Mouse (Mus musculus) layer of hippocampus, adult 2 months (tissue): Measurements from ENCODE around the gene Notch2. TPM values are rescaled to one million over a fixed set of nuclear protein-coding genes. Genes with fewer than 3 reads are reported as not detected.
"Not testable (repeated sequence)": the region's sequence is repeated elsewhere in the genome, so short reads cannot be mapped to it uniquely, and the experiment has no call there.

Source experiments
- DNase-seq, 2 experiments: peaks; one replicate each; pipeline ENCODE4 v3.0.0; 2022; ENCODE audit warnings: low spot score in 2 of 2
- H3K27ac ChIP-seq: fragments of 200-600 bp; 2 replicates; pipeline ENCODE4 v1.8.1; 2022
- H3K4me3 ChIP-seq: fragments of 200-600 bp; 2 replicates; pipeline ENCODE4 v1.8.1; 2022; ENCODE audit warnings: mild to moderate bottlenecking
- CTCF ChIP-seq: fragments of 200-600 bp; conservative IDR thresholded peaks from 2 replicates; pipeline ENCODE4 v1.8.1; 2022; ENCODE audit warnings: antibody characterized with exemption, mild to moderate bottlenecking, moderate library complexity
- total RNA-seq, 2 experiments: library from RNA; stranded (reverse); gene quantifications; 2 replicates each; pipeline ENCODE4 v1.2.3; 2021

The Notch2 gene
- total RNA-seq, 2 experiments from 2014 or later: 22.2 to 25.5 TPM

GRCm38 (mm10) chr3:98127775-98128174 is 114.4 kb downstream of the Notch2 start:
- Histone ChIP-seq H3K27ac (no peak overlapping the region), H3K4me3 (no peak overlapping the region)
- TF ChIP-seq CTCF: no peak
- no peak for DNase-seq

DNA sequence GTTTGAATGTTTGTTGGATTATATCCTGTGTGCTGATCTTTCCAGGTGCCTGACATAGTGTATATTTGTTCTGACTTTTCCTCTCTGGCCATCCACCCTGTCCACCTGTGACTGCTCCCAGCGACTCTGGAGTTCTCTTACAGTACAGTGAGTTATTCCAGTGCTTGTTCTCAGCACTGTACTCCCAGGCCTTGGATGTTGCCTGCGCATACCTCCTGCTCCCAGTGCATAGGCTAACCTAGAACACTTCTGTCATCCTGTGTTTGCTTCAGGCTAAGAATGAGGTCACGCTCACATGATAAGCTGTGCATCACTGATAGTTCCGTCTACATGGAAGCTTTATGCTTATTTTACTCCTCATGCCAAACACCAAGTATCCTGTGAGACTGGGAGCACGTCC is 115.4 kb downstream of the Notch2 start:
- no peak for DNase-seq
- Histone ChIP-seq H3K4me3 (no peak overlapping the region), H3K27ac (no peak overlapping the region)
- no peak for TF ChIP-seq CTCF

DNA sequence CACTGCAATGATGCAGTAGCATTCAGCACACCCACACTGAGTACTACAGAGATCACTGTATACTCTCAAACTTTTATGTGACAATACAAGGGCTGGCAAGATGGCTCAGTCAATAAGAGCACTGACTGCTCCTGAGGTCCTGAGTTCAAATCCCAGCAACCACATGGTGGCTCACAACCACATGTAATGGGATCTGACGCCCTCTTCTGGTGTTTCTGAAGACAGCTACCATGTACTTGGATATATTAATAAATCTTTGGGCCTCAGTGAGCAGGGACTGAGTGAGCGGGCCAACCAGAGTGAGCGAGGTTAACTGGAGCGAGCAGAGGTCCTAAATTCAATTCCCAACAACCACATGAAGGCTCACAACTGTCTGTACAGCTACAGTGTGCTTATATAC is 118.8 kb downstream of the Notch2 start:
- H3K4me3 ChIP-seq, DNase-seq, H3K27ac ChIP-seq: not testable (repeated sequence)
- peak; percentile 32 for TF ChIP-seq CTCF

- Histone ChIP-seq H3K4me3 (no peak overlapping the region), H3K27ac (no peak overlapping the region)
- TF ChIP-seq CTCF: no peak
- DNase-seq: no peak
Measured at GRCm38 (mm10) chr3:98132636-98133035, 119.3 kb downstream of the Notch2 start.

DNA sequence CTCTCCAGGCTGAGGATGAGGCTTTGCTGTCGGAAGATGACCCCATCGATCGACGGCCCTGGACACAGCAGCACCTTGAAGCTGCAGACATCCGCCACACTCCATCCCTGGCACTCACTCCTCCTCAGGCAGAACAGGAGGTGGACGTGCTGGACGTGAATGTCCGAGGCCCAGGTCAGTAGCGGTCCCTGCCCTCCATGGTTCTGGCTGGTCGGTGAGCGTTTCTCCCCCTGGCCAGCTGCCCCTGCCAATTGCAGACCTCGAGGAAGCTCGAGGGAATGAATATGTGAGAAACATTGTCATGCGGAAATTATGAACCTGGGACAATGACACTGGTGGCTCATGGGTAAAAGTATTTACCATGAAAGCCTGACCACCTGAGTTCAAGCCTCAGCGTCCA is 128.1 kb downstream of the Notch2 start:
- no peak for TF ChIP-seq CTCF
- Histone ChIP-seq H3K27ac (no peak overlapping the region), H3K4me3 (no peak overlapping the region)
- DNase-seq: no peak

GRCm38 (mm10) chr3:98142862-98143261 is 129.5 kb downstream of the Notch2 start:
- Histone ChIP-seq H3K4me3 (no peak overlapping the region), H3K27ac (no peak overlapping the region)
- DNase-seq: no peak
- TF ChIP-seq CTCF: no peak

DNA sequence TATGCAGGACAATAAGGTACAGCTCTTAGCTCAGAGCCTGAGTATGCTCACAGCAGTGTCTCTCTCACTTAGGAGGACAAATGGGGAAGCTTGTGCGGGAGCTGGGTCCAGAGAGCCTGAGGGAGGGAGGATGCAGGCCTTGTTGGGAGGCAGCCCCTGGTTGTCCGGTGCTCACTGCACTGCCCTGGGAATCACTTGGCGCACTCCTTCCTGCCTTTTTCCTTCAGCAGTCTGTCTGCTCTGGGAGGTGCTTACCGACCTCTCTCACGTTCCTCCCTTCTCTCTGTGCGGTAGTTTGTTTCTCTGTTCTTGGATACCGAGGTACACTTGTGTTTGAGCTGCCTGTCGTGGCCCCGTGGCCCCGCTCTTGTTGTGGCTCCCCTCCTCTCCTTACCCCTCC is 131.9 kb downstream of the Notch2 start:
- DNase-seq: no peak
- H3K27ac ChIP-seq: peak overlapping the region; percentile 65
- no peak overlapping the region for H3K4me3 ChIP-seq
- no peak for TF ChIP-seq CTCF

GRCm38 (mm10) chr3:98146471-98147410 is 133.4 kb downstream of the Notch2 start:
- DNase-seq: no peak
- TF ChIP-seq CTCF: no peak
- Histone ChIP-seq H3K27ac (peak overlapping the region; percentile 36; the same call in 1 of the 2 replicates), H3K4me3 (no peak overlapping the region)

DNA sequence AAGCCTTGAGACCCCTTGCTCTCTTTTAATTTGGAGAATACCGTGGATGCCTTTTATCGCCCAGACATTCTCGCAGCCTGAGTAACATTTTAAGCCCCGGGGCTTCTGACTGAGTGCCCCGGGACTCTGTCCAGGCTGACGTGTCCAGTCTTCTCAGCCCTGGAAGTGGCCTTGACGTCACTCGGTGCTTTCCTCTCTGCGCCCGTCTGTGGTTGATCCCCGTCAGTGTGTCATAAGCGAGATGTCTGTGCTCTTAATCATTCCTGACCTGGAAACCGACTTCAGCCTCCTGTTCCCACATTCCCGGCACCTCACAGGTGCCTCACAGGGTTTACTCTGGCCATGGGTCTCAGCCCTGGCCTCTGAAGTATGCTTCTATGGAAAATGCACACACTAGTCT is 134.4 kb downstream of the Notch2 start:
- DNase-seq: no peak

GRCm38 (mm10) chr3:98149881-98150280 is 136.6 kb downstream of the Notch2 start:
- no peak overlapping the region for H3K4me3 ChIP-seq

More for the DNA sequence above, 134.4 kb downstream of the Notch2 start:
- H3K4me3 ChIP-seq: no peak overlapping the region
- TF ChIP-seq CTCF: no peak
- H3K27ac ChIP-seq: no peak overlapping the region

GRCm38 (mm10) chr3:98151016-98151415 is 137.7 kb downstream of the Notch2 start:
- Histone ChIP-seq H3K27ac (no peak overlapping the region), H3K4me3 (no peak overlapping the region)
- DNase-seq: no peak
- no peak for TF ChIP-seq CTCF

More at GRCm38 (mm10) chr3:98149881-98150280, 136.6 kb downstream of the Notch2 start:
- H3K27ac ChIP-seq: no peak overlapping the region
- TF ChIP-seq CTCF: no peak
- no peak for DNase-seq

DNA sequence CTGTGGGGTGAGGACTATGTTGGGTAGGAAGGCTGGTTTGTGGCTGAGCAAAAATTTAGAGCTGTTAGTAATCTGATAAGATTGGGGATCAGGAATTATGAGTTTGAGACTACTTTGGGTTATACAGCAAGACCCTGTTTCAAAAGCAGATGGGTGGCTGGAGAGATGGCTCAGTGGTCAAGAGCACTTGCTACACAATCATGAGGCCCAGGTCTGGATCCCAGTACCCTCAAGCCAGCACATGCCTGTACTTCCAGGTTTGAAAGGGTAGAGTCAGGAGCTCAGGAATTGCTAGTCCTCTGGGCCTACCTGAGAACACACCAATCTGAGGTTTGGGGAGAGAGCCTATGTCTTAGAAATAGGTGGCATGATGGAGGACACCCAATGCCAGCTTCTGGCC is 140.1 kb downstream of the Notch2 start:
- no peak overlapping the region for H3K27ac ChIP-seq
- no peak for DNase-seq

DNA sequence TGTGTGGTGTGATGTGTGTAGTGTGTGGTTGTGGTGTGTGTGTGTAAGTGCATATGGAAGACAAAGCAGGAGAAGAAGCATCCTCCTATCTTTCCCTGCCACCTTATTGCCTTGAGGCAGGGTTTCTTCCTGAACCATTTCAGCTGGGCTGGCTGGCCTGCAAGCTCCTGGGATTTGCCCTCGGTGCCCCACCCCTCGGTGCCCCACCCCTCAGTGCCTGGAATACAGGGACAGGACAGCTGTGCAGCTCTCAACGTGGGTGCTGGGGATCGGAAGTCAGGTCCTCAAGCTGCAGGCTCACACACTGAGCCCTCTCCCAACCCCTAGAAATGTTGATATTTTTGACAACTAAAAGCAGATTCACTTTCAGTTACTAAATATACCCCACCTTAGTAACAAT is 142.8 kb downstream of the Notch2 start:
- Histone ChIP-seq H3K27ac (no peak overlapping the region), H3K4me3 (no peak overlapping the region)
- no peak for DNase-seq
- TF ChIP-seq CTCF: no peak

More for the DNA sequence above, 140.1 kb downstream of the Notch2 start:
- no peak overlapping the region for H3K4me3 ChIP-seq
- no peak for TF ChIP-seq CTCF

DNA sequence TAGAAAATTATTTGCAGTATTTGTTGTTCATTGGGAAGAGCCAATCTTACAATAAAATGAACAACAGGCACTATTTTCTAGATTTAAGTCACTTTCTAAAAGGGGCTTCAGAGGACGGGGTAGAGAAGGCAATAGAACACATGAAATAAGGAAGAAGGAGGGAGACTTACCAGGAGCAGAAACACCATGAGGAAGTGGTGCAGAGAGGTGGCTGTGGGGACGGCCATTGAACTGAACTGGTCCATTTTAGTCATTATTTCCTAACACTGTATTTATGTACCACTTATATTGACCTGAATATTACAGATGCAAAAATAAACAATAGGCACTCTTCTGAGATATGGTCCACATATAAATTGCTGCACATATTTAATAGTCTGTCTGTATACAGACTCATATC is 143.7 kb downstream of the Notch2 start:
- Histone ChIP-seq H3K27ac (no peak overlapping the region), H3K4me3 (no peak overlapping the region)
- no peak for DNase-seq
- TF ChIP-seq CTCF: no peak
